Mouse (Mus musculus) limb, embryonic 10.5 days (tissue): ENCODE measurements around the gene Zfp704. TPM values are rescaled to one million over a fixed set of nuclear protein-coding genes. Genes with fewer than 3 reads are reported as not detected.

Source experiments
- DNase-seq: peaks from one replicate; pipeline ENCODE4 v3.0.0-alpha.2; 2017; ENCODE audit warnings: low spot score
- H3K27ac ChIP-seq: fragments of 300-500 bp; sonication (generic); 2 replicates; pipeline ENCODE4 v1.5.1; 2016; ENCODE audit warnings: mild to moderate bottlenecking
- H3K27me3 ChIP-seq: fragments of 300-500 bp; sonication (generic); 2 replicates; pipeline ENCODE4 v1.6.1; 2016; ENCODE audit warnings: low read depth, mild to moderate bottlenecking; ENCODE audit not compliant: poor library complexity, severe bottlenecking
- H3K36me3 ChIP-seq: fragments of 300-500 bp; sonication (generic); 2 replicates; pipeline ENCODE4 v1.6.1; 2016; ENCODE audit warnings: mild to moderate bottlenecking, moderate library complexity
- H3K4me1 ChIP-seq: fragments of 300-500 bp; sonication (generic); 2 replicates; pipeline ENCODE4 v1.6.1; 2016
- H3K4me3 ChIP-seq: fragments of 300-500 bp; sonication (generic); 2 replicates; pipeline ENCODE4 v1.5.1; 2016; ENCODE audit warnings: mild to moderate bottlenecking, moderate library complexity
- H3K9me3 ChIP-seq: fragments of 300-500 bp; sonication (generic); replicated peaks from 2 replicates; pipeline ENCODE4 v1.6.1; 2016; ENCODE audit warnings: mild to moderate bottlenecking
- WGBS: fragments of 180-500 bp; shearing (Covaris S2); methylation state at CpG from one replicate; pipeline ENCODE4 v1.1.7; 2016; 5-methylcytosine and 5-hydroxymethylcytosine counted together
- polyA plus RNA-seq: library from polyadenylated mRNA; unstranded; fragments of >200 nt; fragmentation: Nextera tagmentation; extraction: Ambion mirVana; gene quantifications from 2 replicates; pipeline ENCODE4 v1.2.1, GENCODE M21; 2016

Gene Zfp704
- polyA plus RNA-seq, 1 experiment from 2014 or later: 10.1 TPM

GRCm38 (mm10) chr3:9568565-9569228, 41.2 kb downstream of the Zfp704 start:
- no peak for DNase-seq
- 84% methylated on average over 10 of the region's 10 CpGs for WGBS
- Histone ChIP-seq H3K27ac (peak overlapping the region; percentile 27; the same call in 1 of the 2 replicates), H3K4me3 (no peak overlapping the region), H3K9me3 (no peaks in the 10 kb centered on the region), H3K4me1 (peaks cover 20% of the 10 kb centered on the region), H3K27me3 (no peaks in the 10 kb centered on the region), H3K36me3 (no peaks in the 10 kb centered on the region)

DNA sequence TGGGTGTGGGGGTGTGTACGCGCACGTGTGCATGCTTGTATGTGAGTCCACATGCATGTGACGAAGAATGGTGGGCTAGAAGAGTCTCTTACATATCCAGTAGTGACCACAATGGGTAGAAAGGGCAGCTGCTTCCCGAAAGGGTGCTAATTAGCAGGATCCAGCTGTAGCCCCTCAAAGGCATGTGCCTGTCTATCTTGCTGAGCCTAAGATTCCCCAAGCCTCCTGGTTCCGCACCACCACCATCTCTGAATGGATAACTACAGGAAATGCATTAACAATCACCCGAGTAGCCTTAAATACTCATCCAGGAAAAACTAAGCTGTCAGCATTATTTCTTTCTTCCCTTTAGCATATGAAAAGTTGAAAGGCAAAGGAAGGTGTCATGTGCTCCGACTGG, 41.9 kb downstream of the Zfp704 start:
- Histone ChIP-seq H3K4me3 (no peak overlapping the region), H3K36me3 (0 out of 2 replicates have a peak, but pooled peaks cover 2% of the 10 kb centered on the region), H3K27me3 (no peaks in the 10 kb centered on the region), H3K27ac (no peak overlapping the region), H3K4me1 (peaks cover 15% of the 10 kb centered on the region), H3K9me3 (no peaks in the 10 kb centered on the region)
- no peak for DNase-seq
- WGBS: 91% methylated on average over 8 of the region's 8 CpGs

- no peak overlapping the region for H3K27ac ChIP-seq
- H3K9me3 ChIP-seq: no peaks in the 10 kb centered on the region
- no peak overlapping the region for H3K4me3 ChIP-seq
- peaks cover 15% of the 10 kb centered on the region for H3K4me1 ChIP-seq
- WGBS: 92% methylated on average over 3 of the region's 3 CpGs
- H3K27me3 ChIP-seq: no peaks in the 10 kb centered on the region
- 0 out of 2 replicates have a peak, but pooled peaks cover 2% of the 10 kb centered on the region for H3K36me3 ChIP-seq
- no peak for DNase-seq
Observed at GRCm38 (mm10) chr3:9566831-9567230, 43.1 kb downstream of the Zfp704 start.

DNA sequence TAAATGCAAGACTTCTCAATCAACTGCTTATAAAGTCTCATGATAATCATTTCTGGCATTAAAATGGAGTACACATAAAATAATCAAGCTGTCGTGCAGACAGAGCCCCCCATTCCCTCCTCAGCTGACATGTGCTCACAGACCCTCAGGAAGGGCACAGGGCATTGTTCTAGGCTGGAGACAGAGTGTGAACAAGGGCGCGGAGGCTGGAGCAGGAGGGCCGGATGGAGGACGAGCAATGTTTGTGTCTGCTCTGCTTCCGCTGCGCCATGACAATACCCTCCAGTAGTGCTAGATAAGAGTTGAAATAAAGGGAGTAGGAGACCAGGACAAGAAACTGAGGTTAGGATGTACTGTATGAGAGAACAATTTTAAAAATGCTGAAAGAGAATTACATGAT, 46.3 kb downstream of the Zfp704 start:
- H3K27me3 ChIP-seq: no peaks in the 10 kb centered on the region
- H3K4me3 ChIP-seq: no peak overlapping the region
- H3K36me3 ChIP-seq: peaks cover 7% of the 10 kb centered on the region; the same call in 1 of the 2 replicates
- no peak for DNase-seq
- no peaks in the 10 kb centered on the region for H3K9me3 ChIP-seq
- H3K27ac ChIP-seq: no peak overlapping the region
- H3K4me1 ChIP-seq: peaks cover 10% of the 10 kb centered on the region
- WGBS: 93% methylated on average over 7 of the region's 7 CpGs

- peaks cover 7% of the 10 kb centered on the region; the same call in 1 of the 2 replicates for H3K36me3 ChIP-seq
- no peak for DNase-seq
- WGBS: 91% methylated on average over 11 of the region's 11 CpGs
- no peak overlapping the region for H3K4me3 ChIP-seq
- H3K27me3 ChIP-seq: no peaks in the 10 kb centered on the region
- peaks cover 2% of the 10 kb centered on the region for H3K4me1 ChIP-seq
- H3K9me3 ChIP-seq: no peaks in the 10 kb centered on the region
- no peak overlapping the region for H3K27ac ChIP-seq
Observed at GRCm38 (mm10) chr3:9562649-9563328, 47.1 kb downstream of the Zfp704 start.

GRCm38 (mm10) chr3:9557778-9558560, 51.9 kb downstream of the Zfp704 start:
- Histone ChIP-seq H3K4me1 (peaks cover 2% of the 10 kb centered on the region; the same call in 1 of the 2 replicates), H3K4me3 (no peak overlapping the region), H3K27ac (no peak overlapping the region), H3K27me3 (no peaks in the 10 kb centered on the region), H3K36me3 (peaks cover 5% of the 10 kb centered on the region; the same call in 1 of the 2 replicates), H3K9me3 (no peaks in the 10 kb centered on the region)
- DNase-seq: no peak
- 41% methylated on average over 6 of the region's 6 CpGs for WGBS

DNA sequence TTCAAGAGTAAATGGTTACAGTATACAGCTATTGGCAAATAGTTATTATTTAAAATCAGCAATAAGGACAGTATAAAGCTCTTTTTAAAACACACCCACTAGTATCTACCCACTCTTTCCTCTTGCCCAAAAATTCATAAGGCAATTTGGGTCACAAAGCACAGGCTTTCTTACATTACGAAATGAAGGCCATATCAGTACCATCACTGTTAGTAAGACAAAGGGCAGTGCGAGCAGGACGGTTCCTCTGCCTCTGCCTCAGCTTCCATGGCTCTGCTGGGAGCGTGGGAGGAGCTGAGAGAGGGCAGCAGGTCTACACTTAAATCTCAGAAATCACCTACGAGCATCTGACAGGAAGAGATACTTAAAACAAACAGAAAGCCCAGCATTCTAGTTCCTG, 53.7 kb downstream of the Zfp704 start:
- no peak for DNase-seq
- Histone ChIP-seq H3K4me3 (no peak overlapping the region), H3K36me3 (peaks cover 5% of the 10 kb centered on the region; the same call in 1 of the 2 replicates), H3K4me1 (0 out of 2 replicates have a peak, but pooled peaks cover 2% of the 10 kb centered on the region), H3K9me3 (no peaks in the 10 kb centered on the region), H3K27me3 (no peaks in the 10 kb centered on the region), H3K27ac (no peak overlapping the region)
- 64% methylated on average over 5 of the region's 5 CpGs for WGBS

DNA sequence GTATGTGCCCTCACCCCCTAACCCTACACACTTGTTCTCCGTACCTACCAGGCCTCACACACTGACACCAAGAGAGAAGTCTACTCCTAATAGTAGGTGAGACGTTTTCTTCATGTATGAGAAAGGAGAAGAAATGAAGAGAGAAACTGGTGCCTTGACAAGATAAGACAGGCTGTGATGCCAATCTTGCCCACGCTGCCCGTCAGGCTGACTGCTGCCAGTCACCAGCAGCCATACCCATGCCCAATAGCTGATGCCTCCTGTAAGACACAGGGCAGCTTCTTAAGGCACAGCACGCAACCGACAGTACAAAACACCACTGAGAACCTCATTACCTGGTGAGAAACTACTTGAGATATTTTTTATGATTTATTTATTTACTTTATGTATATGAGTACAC, 55.0 kb downstream of the Zfp704 start:
- Histone ChIP-seq H3K27ac (no peak overlapping the region), H3K36me3 (no peaks in the 10 kb centered on the region), H3K27me3 (no peaks in the 10 kb centered on the region), H3K4me3 (no peak overlapping the region), H3K9me3 (no peaks in the 10 kb centered on the region), H3K4me1 (peaks cover 9% of the 10 kb centered on the region; the same call in 1 of the 2 replicates)
- 94% methylated on average over 6 of the region's 6 CpGs for WGBS
- no peak for DNase-seq

DNA sequence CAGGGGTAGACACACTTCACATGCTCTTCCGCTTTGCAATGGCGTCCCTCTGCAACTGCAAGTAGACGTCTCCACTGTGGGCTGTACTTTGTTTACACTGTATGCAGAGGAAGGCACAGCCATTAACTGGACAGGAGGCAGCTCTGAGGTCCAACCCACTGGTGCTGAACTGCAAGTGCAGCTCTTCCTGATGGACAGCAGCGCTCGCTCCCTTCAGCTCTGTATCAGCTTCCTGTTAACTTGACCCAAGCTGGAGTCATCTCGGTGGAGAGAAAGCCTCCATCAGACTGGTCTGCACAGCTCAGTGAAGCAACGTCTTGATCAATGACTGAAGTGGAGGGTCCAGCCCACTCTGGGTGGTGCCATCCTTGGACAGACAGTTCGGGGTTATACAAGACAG, 57.6 kb downstream of the Zfp704 start:
- no peak for DNase-seq
- Histone ChIP-seq H3K27me3 (no peaks in the 10 kb centered on the region), H3K9me3 (no peaks in the 10 kb centered on the region), H3K36me3 (no peaks in the 10 kb centered on the region), H3K4me3 (no peak overlapping the region), H3K27ac (no peak overlapping the region; the same call in 1 of the 2 replicates), H3K4me1 (peaks cover 20% of the 10 kb centered on the region)
- WGBS: 70% methylated on average over 8 of the region's 8 CpGs

GRCm38 (mm10) chr3:9550930-9551329, 59.0 kb downstream of the Zfp704 start:
- WGBS: 78% methylated on average over 1 of the region's 1 CpGs
- H3K27ac ChIP-seq: no peak overlapping the region
- no peak for DNase-seq

DNA sequence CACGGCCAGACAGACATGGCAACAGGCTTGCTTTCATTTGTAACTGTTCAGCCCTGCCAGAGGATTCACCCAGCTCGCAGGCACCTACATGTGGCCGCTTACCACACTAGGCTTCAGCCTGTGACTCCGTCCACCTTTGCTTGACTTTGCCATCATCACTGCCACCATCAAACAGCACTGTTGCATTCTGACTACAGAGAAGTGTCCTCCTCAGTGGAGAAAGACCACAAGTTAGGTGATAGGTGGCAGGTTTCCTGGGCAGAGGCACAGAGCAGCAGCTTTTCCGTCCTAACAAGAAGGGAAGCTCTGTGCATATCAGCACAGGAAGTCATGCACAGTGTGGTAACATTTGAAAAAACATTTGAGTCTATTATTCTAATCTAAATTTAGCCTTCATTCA, 60.1 kb downstream of the Zfp704 start:
- 84% methylated on average over 5 of the region's 5 CpGs for WGBS
- no peak for DNase-seq
- Histone ChIP-seq H3K36me3 (no peaks in the 10 kb centered on the region), H3K4me3 (no peak overlapping the region), H3K27me3 (no peaks in the 10 kb centered on the region), H3K9me3 (no peaks in the 10 kb centered on the region), H3K4me1 (peaks cover 30% of the 10 kb centered on the region), H3K27ac (no peak overlapping the region)

More at GRCm38 (mm10) chr3:9550930-9551329, 59.0 kb downstream of the Zfp704 start:
- Histone ChIP-seq H3K4me1 (peaks cover 26% of the 10 kb centered on the region), H3K4me3 (no peak overlapping the region), H3K9me3 (no peaks in the 10 kb centered on the region), H3K27me3 (no peaks in the 10 kb centered on the region), H3K36me3 (no peaks in the 10 kb centered on the region)

DNA sequence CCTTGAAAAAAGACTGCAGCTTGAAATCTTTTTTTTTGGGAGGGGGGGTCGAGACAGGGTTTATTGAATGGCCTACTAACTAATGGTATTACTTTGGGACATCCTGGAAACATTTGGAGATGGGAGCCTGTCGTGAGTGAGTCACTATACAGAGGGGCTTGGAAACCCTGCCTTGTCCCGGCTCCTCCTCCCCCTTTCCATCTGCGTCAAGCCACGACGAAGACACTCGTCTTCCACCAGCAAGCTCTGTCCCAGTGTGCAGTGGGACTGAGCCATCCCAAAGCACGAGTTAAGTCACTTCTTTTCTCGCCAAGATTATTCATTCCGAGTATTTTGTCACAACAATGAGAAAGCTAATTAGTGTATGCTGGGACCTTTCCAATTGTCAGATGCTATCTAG, 61.7 kb downstream of the Zfp704 start:
- peaks cover 37% of the 10 kb centered on the region for H3K4me1 ChIP-seq
- no peaks in the 10 kb centered on the region for H3K27me3 ChIP-seq
- DNase-seq: no peak
- H3K27ac ChIP-seq: no peak overlapping the region
- H3K9me3 ChIP-seq: no peaks in the 10 kb centered on the region
- no peak overlapping the region for H3K4me3 ChIP-seq
- 63% methylated on average over 10 of the region's 10 CpGs for WGBS
- H3K36me3 ChIP-seq: no peaks in the 10 kb centered on the region
